Mouse (Mus musculus): ENCODE results near the gene Prss32.

DNA sequence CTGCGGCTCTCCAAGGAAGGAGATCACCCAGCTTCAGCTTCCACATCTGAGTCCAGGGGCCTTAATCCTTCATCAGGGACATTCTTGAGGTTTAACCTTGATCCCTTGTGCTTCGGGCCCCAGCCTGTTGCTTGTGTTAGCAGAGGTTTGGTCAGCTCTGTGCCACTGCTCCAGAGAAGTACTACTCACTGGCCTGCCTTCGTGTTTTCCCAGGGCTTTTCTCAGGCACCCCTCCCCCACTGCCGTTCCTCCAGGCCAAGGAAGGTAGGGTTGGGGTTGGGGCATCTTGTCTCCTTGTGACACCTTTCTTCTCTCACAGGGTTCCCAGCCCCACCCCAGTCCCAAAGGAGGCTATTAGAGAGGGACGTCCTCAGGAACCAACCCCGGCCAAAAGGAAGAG lies 21.6 kb upstream of the Prss32 start:
- TF ChIP-seq POLR2A (IDR thresholded peaks at IDR 0.05; ENCODE audit: low read depth, low read length), result no peak
- no peak for TF ChIP-seq CTCF (IDR thresholded peaks at IDR 0.05; ENCODE audit: extremely low read depth, insufficient read depth, insufficient read length, insufficient replicate concordance)
